Mouse (Mus musculus): ENCODE data around the gene Gcn1l1.

- TF ChIP-seq CTCF (IDR thresholded peaks at IDR 0.05; ENCODE audit: low read depth, low read length) = no peak
- no peak for TF ChIP-seq POLR2A (IDR thresholded peaks at IDR 0.05; ENCODE audit: extremely low read depth, insufficient read depth, low read length)
These were observed 101.5 kb downstream of the Gcn1l1 start for GRCm38 (mm10) chr5:115666366-115667065.

Data from liver, adult 2 months (tissue).